Mouse (Mus musculus): Measurements from ENCODE around the gene Fam243.

DNA sequence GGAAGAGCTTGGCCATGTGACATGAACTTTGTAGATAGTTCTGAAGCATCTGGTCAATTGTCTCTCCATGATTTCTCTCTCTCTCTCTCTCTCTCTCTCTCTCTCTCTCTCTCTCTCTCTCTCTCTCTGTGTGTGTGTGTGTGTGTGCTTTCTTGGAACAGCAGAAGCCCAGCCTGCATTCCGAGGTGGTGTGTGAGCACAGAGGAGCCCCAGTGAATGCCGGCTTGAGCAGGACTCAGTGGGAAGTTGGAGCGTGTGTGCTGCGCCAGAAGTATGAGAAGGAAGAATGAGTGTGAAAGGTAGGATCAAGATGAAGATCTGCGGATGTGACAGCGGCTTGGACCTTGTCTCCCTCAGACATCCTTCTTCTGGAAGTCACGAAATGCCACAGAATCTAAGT is 44.2 kb upstream of the Fam243 start:
- TF ChIP-seq CTCF (IDR thresholded peaks at IDR 0.05; ENCODE audit: low read depth) = no peak
- TF ChIP-seq EP300 (IDR thresholded peaks at IDR 0.05; ENCODE audit: low read depth) = no peak

Measured in heart, postnatal 0 days (tissue).